Mouse (Mus musculus): ENCODE data around the gene Irgc1. TPM values are rescaled to one million over a fixed set of nuclear protein-coding genes. Genes with fewer than 3 reads are reported as not detected.

Gene Irgc1
- total RNA-seq, 2 experiments from 2014 or later, result 0.66 to 0.74 TPM

Other genes starting within 250 kb of the Irgc1 start
- 6.0 and 6.8 TPM in 2 replicates for gene Zfp111, start 240.9 kb downstream of the Irgc1 start, total RNA-seq (2015)
- gene Zfp111, start 240.9 kb downstream of the Irgc1 start, total RNA-seq (2017), result 6.8 and 8.9 TPM in 2 replicates
- 1.0 and 1.1 TPM in 2 replicates for gene Zfp109, start 214.7 kb downstream of the Irgc1 start, total RNA-seq (2015)
- 1.5 and 2.6 TPM in 2 replicates for gene Zfp109, start 214.7 kb downstream of the Irgc1 start, total RNA-seq (2017)
- gene Zfp108, start 197.5 kb downstream of the Irgc1 start, total RNA-seq (2015), result 0.56 and 0.93 TPM in 2 replicates
- 0.51 and 0.65 TPM in 2 replicates for gene Zfp108, start 197.5 kb downstream of the Irgc1 start, total RNA-seq (2017)
- 0.36 TPM in 1 of 2 replicates, not detected in the other for gene Zfp93, start 181.9 kb downstream of the Irgc1 start, total RNA-seq (2015)
- gene Zfp93, start 181.9 kb downstream of the Irgc1 start, total RNA-seq (2017), result 0.08 and 0.26 TPM in 2 replicates
- 4.2 and 4.9 TPM in 2 replicates for gene Zfp61, start 151.1 kb downstream of the Irgc1 start, total RNA-seq (2015)
- 10.6 and 12.7 TPM in 2 replicates for gene Zfp61, start 151.1 kb downstream of the Irgc1 start, total RNA-seq (2017)
- gene Zfp94, start 135.6 kb downstream of the Irgc1 start, total RNA-seq (2015), result 0.49 and 1.6 TPM in 2 replicates
- gene Zfp94, start 135.6 kb downstream of the Irgc1 start, total RNA-seq (2017), result 0.94 and 0.95 TPM in 2 replicates
- not detected in 2 replicates for gene Tescl, start 118.4 kb downstream of the Irgc1 start, total RNA-seq (2015)
- gene Tescl, start 118.4 kb downstream of the Irgc1 start, total RNA-seq (2017), result not detected in 2 replicates
- not detected in 2 replicates for gene Lypd5, start 103.1 kb downstream of the Irgc1 start, total RNA-seq (2015)
- gene Lypd5, start 103.1 kb downstream of the Irgc1 start, total RNA-seq (2017), result not detected in 2 replicates
- gene Kcnn4, start 82.0 kb downstream of the Irgc1 start, total RNA-seq (2015), result 5.9 and 7.6 TPM in 2 replicates
- 14.2 and 17.0 TPM in 2 replicates for gene Kcnn4, start 82.0 kb downstream of the Irgc1 start, total RNA-seq (2017)
- 21.6 and 22.3 TPM in 2 replicates for gene Smg9, start 52.7 kb downstream of the Irgc1 start, total RNA-seq (2015)
- gene Smg9, start 52.7 kb downstream of the Irgc1 start, total RNA-seq (2017), result 16.7 and 30.3 TPM in 2 replicates
- gene Plaur, start 10.2 kb upstream of the Irgc1 start, total RNA-seq (2015), result 100 and 110 TPM in 2 replicates
- 96.3 and 124 TPM in 2 replicates for gene Plaur, start 10.2 kb upstream of the Irgc1 start, total RNA-seq (2017)
- not detected in 2 replicates for gene Cadm4, start 29.7 kb upstream of the Irgc1 start, total RNA-seq (2015)
- not detected in 2 replicates for gene Cadm4, start 29.7 kb upstream of the Irgc1 start, total RNA-seq (2017)
- gene Zfp428, start 54.7 kb upstream of the Irgc1 start, total RNA-seq (2015), result 0.69 TPM in 1 of 2 replicates, not detected in the other
- 0.40 TPM in 1 of 2 replicates, not detected in the other for gene Zfp428, start 54.7 kb upstream of the Irgc1 start, total RNA-seq (2017)
- not detected in 2 replicates for gene AC161166.1, start 60.2 kb upstream of the Irgc1 start, total RNA-seq (2015)
- gene AC161166.1, start 60.2 kb upstream of the Irgc1 start, total RNA-seq (2017), result not detected in 2 replicates
- gene Irgq, start 78.4 kb upstream of the Irgc1 start, total RNA-seq (2015), result 2.4 and 2.7 TPM in 2 replicates
- 2.4 and 2.5 TPM in 2 replicates for gene Irgq, start 78.4 kb upstream of the Irgc1 start, total RNA-seq (2017)
- gene Pinlyp, start 93.8 kb upstream of the Irgc1 start, total RNA-seq (2015), result not detected in 2 replicates
- not detected in 2 replicates for gene Pinlyp, start 93.8 kb upstream of the Irgc1 start, total RNA-seq (2017)
- gene Xrcc1, start 94.0 kb upstream of the Irgc1 start, total RNA-seq (2015), result 18.3 and 27.5 TPM in 2 replicates
- gene Xrcc1, start 94.0 kb upstream of the Irgc1 start, total RNA-seq (2017), result 17.6 and 25.1 TPM in 2 replicates
- 148 and 171 TPM in 2 replicates for gene Ethe1, start 135.2 kb upstream of the Irgc1 start, total RNA-seq (2015)
- gene Ethe1, start 135.2 kb upstream of the Irgc1 start, total RNA-seq (2017), result 59.2 and 67.7 TPM in 2 replicates
- gene Zfp575, start 135.3 kb upstream of the Irgc1 start, total RNA-seq (2015), result 0.16 and 0.27 TPM in 2 replicates
- 0.08 and 0.22 TPM in 2 replicates for gene Zfp575, start 135.3 kb upstream of the Irgc1 start, total RNA-seq (2017)
- gene Phldb3, start 158.5 kb upstream of the Irgc1 start, total RNA-seq (2015), result 1.0 and 1.2 TPM in 2 replicates
- gene Phldb3, start 158.5 kb upstream of the Irgc1 start, total RNA-seq (2017), result 3.7 and 4.0 TPM in 2 replicates
- not detected in 2 replicates for gene Lypd3, start 184.3 kb upstream of the Irgc1 start, total RNA-seq (2015)
- not detected in 2 replicates for gene Lypd3, start 184.3 kb upstream of the Irgc1 start, total RNA-seq (2017)
- gene Tex101, start 224.4 kb upstream of the Irgc1 start, total RNA-seq (2015), result not detected in 2 replicates
- gene Tex101, start 224.4 kb upstream of the Irgc1 start, total RNA-seq (2017), result not detected in 2 replicates